Mouse (Mus musculus) ES-Bruce4 (cell line): Measurements from ENCODE around the gene Peli2. TPM values are rescaled to one million over a fixed set of nuclear protein-coding genes. Genes with fewer than 3 reads are reported as not detected.

Experiments used
- H3K27ac ChIP-seq: 2 replicates; pipeline ENCODE4 v1.5.1; 2012; ENCODE audit warnings: low read length, inconsistent platforms; ENCODE audit not compliant: insufficient read depth
- H3K27me3 ChIP-seq: 2 replicates; pipeline ENCODE4 v1.6.1; 2012; ENCODE audit warnings: mild to moderate bottlenecking, low read length, inconsistent platforms; ENCODE audit not compliant: control insufficient read depth, poor library complexity, insufficient read depth, severe bottlenecking
- H3K36me3 ChIP-seq: 2 replicates; pipeline ENCODE4 v1.6.1; 2012; ENCODE audit warnings: inconsistent platforms, mild to moderate bottlenecking, low read length, moderate library complexity; ENCODE audit not compliant: control insufficient read depth, poor library complexity, insufficient read depth, severe bottlenecking
- H3K4me1 ChIP-seq: one replicate; pipeline ENCODE4 v1.8.1; 2011; ENCODE audit warnings: low read length; ENCODE audit not compliant: control insufficient read depth, insufficient read depth
- H3K4me3 ChIP-seq: 2 replicates; pipeline ENCODE4 v1.5.1; 2011; ENCODE audit warnings: low read depth, mild to moderate bottlenecking, low read length
- H3K9ac ChIP-seq: 2 replicates; pipeline ENCODE4 v1.6.1; 2012; ENCODE audit warnings: low read depth, mild to moderate bottlenecking, inconsistent platforms; ENCODE audit not compliant: poor library complexity, severe bottlenecking
- H3K9me3 ChIP-seq: replicated peaks from 2 replicates; pipeline ENCODE4 v1.6.1; 2012; ENCODE audit warnings: mild to moderate bottlenecking, low read length, inconsistent platforms; ENCODE audit not compliant: control insufficient read depth, poor library complexity, insufficient read depth, severe bottlenecking
- CTCF ChIP-seq: IDR thresholded peaks from one replicate; pipeline ENCODE4 v1.8.1; 2011; ENCODE audit warnings: low read depth, low read length
- EP300 ChIP-seq: IDR thresholded peaks from 2 replicates; pipeline ENCODE4 v1.6.1; 2011; ENCODE audit warnings: low read depth, low read length; ENCODE audit not compliant: insufficient read depth
- POLR2A ChIP-seq: IDR thresholded peaks from one replicate; pipeline ENCODE4 v1.8.1; 2011; ENCODE audit warnings: low read length; ENCODE audit not compliant: insufficient read depth
- polyA plus RNA-seq: library from polyadenylated mRNA; stranded (reverse); fragments of >200 nt; gene quantifications from 2 replicates; pipeline ENCODE4 v1.2.4, GENCODE M21; 2011; ENCODE audit warnings: low read depth; ENCODE audit not compliant: missing spikeins, insufficient read depth, insufficient read length

The Peli2 gene
- polyA plus RNA-seq, 1 experiment = 7.4 TPM

GRCm38 (mm10) chr14:48226759-48227158 is 106.1 kb downstream of the Peli2 start:
- H3K9me3 ChIP-seq = no peaks in the 10 kb centered on the region; the same call in 1 of the 2 replicates
- no peak overlapping the region for H3K9ac ChIP-seq
- H3K27me3 ChIP-seq = no peaks in the 10 kb centered on the region
- TF ChIP-seq POLR2A (no peak), EP300 (no peak), CTCF (no peak)
- no peak overlapping the region for H3K4me3 ChIP-seq
- H3K36me3 ChIP-seq = no peaks in the 10 kb centered on the region
- no peak overlapping the region for H3K27ac ChIP-seq
- peaks cover 4% of the 10 kb centered on the region for H3K4me1 ChIP-seq

GRCm38 (mm10) chr14:48234785-48235519 is 114.3 kb downstream of the Peli2 start:
- no peaks in the 10 kb centered on the region for H3K27me3 ChIP-seq

DNA sequence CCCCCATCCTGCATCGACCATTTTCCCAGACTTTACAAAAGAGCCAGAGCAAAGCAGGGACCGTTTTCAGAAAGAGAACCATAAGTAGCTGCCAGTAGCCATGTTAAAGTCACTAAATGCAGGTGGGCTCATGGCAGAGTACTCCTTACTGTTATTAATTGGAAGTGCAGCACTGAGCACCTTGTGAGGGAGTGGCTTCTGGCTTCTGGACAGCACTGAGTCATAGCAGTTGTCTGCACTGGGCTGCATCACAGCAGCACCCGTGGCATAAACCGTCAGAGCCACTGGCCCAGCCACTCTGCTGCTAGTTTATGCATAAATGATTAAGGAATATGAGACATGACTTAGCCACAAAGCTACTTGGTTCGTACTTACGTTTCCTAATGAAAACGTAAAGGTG is 120.7 kb downstream of the Peli2 start:
- Histone ChIP-seq H3K4me1 (no peaks in the 10 kb centered on the region), H3K27me3 (no peaks in the 10 kb centered on the region), H3K27ac (no peak overlapping the region), H3K9ac (no peak overlapping the region), H3K9me3 (no peaks in the 10 kb centered on the region), H3K36me3 (no peaks in the 10 kb centered on the region), H3K4me3 (no peak overlapping the region)
- TF ChIP-seq EP300 = no peak
- no peak for TF ChIP-seq CTCF
- no peak for TF ChIP-seq POLR2A

More at GRCm38 (mm10) chr14:48234785-48235519, 114.3 kb downstream of the Peli2 start:
- no peak for TF ChIP-seq POLR2A
- no peak for TF ChIP-seq EP300
- TF ChIP-seq CTCF = no peak
- Histone ChIP-seq H3K4me3 (no peak overlapping the region), H3K27ac (no peak overlapping the region), H3K36me3 (no peaks in the 10 kb centered on the region), H3K9me3 (no peaks in the 10 kb centered on the region; the same call in 1 of the 2 replicates), H3K9ac (no peak overlapping the region), H3K4me1 (no peaks in the 10 kb centered on the region)

DNA sequence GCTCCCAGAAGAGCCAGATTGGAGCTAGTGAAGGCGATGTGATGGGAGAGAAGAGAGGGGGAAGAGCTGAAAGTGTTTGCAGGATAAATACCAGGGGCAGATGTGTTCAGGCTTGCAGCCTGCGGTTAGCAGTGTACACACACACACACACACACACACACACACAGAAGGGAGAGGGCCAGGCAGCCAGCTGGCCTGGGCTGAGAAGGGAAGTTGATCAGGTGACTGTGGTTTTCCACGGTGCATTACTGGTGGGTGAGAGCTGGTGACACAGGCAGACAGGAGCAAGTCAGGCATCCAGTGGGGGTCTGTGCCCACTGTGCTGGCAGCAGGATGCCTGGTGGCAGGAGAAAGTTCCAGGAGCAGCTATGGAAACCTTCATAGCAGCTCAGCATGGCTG is 125.6 kb downstream of the Peli2 start:
- Histone ChIP-seq H3K4me3 (no peak overlapping the region), H3K9me3 (no peaks in the 10 kb centered on the region), H3K36me3 (no peaks in the 10 kb centered on the region), H3K27ac (no peak overlapping the region), H3K4me1 (no peaks in the 10 kb centered on the region), H3K9ac (no peak overlapping the region), H3K27me3 (no peaks in the 10 kb centered on the region)
- TF ChIP-seq EP300 (no peak), POLR2A (no peak), CTCF (no peak)

DNA sequence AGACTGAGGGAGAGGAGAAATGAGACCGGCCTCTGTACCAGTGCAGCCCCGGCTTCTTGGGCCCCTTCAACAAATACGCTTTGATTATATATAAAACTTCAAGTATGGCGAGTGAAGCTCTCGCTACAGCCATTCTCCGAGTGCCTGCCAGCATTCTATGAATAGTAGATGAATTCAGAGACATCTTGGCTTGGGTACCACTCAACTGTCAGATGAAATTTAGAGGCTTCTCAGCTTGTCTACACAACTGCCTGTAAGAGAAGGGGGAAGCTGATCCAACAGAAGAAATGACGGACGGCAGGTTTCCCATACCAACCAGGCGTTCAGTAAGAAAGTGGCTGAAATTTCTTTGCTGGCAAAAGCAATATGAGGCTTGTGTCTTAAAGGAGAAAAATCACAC is 126.3 kb downstream of the Peli2 start:
- Histone ChIP-seq H3K9me3 (no peaks in the 10 kb centered on the region), H3K36me3 (no peaks in the 10 kb centered on the region), H3K9ac (no peak overlapping the region), H3K27ac (no peak overlapping the region), H3K27me3 (no peaks in the 10 kb centered on the region), H3K4me1 (no peaks in the 10 kb centered on the region), H3K4me3 (no peak overlapping the region)
- TF ChIP-seq CTCF (no peak), EP300 (no peak), POLR2A (no peak)

DNA sequence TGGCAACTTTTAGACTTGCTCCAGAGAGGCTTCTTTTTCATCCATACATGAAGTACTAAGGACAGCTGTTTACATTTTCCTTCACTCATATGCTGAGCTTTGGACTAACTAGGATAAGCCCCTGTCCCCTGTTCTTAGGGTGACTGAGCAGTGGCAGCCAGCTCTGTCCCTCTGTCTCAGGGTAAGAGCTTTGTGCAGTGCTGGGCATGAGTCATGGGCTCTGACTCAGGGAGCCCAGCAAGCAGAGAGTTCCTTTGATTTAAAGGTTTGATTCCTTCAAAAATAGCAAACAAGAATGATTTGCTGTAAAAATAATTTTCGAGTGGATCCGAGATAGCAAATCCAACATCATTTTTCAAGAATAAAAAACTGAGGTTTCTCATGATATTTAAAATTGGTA is 128.8 kb downstream of the Peli2 start:
- Histone ChIP-seq H3K4me1 (no peaks in the 10 kb centered on the region), H3K9me3 (no peaks in the 10 kb centered on the region), H3K36me3 (no peaks in the 10 kb centered on the region), H3K27me3 (no peaks in the 10 kb centered on the region), H3K27ac (no peak overlapping the region), H3K9ac (no peak overlapping the region), H3K4me3 (no peak overlapping the region)
- no peak for TF ChIP-seq POLR2A
- no peak for TF ChIP-seq CTCF
- no peak for TF ChIP-seq EP300
